16 mouse cellular contexts compared by ENCODE assay signal in genomic region chr17:24794791-24795190, GRCm38 (mm10). TPM values are rescaled to one million over a fixed set of nuclear protein-coding genes. Genes with fewer than 3 reads are reported as not detected.
DNase-seq lines count a peak whose midpoint lies in the region.
"Had no signal": no experiment of that assay in that cellular context is flagged by ENCODE, and none has a peak within 500 bp of the region (broad histone marks: within the 10 kb centered on the region; RNA-seq: fewer than 3 reads in every experiment).

No protein-coding gene starts in this region.

- DNase-seq in cerebellum, postnatal 10 days, result peak; percentile 15 to 21
- no peak for DNase-seq in cerebellum, adult 8-10 months
- peak; percentile 6 for DNase-seq in kidney, postnatal 14 days
- no peak for DNase-seq in kidney, postnatal 10 days
- DNase-seq in adrenal gland, postnatal 14 days, result peak; percentile 52
- no peak for DNase-seq in gastrocnemius, postnatal 4 days (ENCODE audit: low spot score in 2 of 2)
- DNase-seq in adipocyte (ENCODE audit: low spot score), result no peak
- DNase-seq: cerebellum, postnatal 36 days; kidney, adult 18-20 months; kidney, postnatal 36 days; left cerebral cortex, postnatal 4 days; liver; lung, postnatal 36 days; thymus, adult 2 months had no signal

RNA-seq across cellular contexts. Expression of gene Meiob, which starts 9.3 kb away (rescaled TPM):
- total RNA-seq in adrenal gland, postnatal 14 days (2021), result 0.67 and 0.71 TPM in 2 replicates
- total RNA-seq in gastrocnemius, postnatal 4 days (2021), result not detected
- total RNA-seq: left cerebral cortex, adult 18-20 months; left cerebral cortex, postnatal 4 days had no signal

RNA-seq across cellular contexts. Expression of gene Hs3st6, which starts 42.0 kb away (rescaled TPM):
- 2.0 and 2.4 TPM in 2 replicates for total RNA-seq in adrenal gland, postnatal 14 days (2021)
- not detected for total RNA-seq in gastrocnemius, postnatal 4 days (2021)
- total RNA-seq: left cerebral cortex, postnatal 4 days; megakaryocyte-erythroid progenitor cell, adult 5-6 weeks had no signal

RNA-seq across cellular contexts. Expression of gene Hagh, which starts 45.2 kb away (rescaled TPM):
- total RNA-seq in adrenal gland, postnatal 14 days (2021), result 122 and 150 TPM in 2 replicates
- total RNA-seq in gastrocnemius, postnatal 4 days (2021), result 10 to 100 TPM; 65.5 to 68.8 TPM

RNA-seq across cellular contexts. Expression of gene Fahd1, which starts 55.4 kb away (rescaled TPM):
- 40.6 and 43.0 TPM in 2 replicates for total RNA-seq in adrenal gland, postnatal 14 days (2021)
- 10 to 100 TPM; 26.4 to 29.0 TPM for total RNA-seq in gastrocnemius, postnatal 4 days (2021)

RNA-seq across cellular contexts. Expression of gene Msrb1, which starts 58.3 kb away (rescaled TPM):
- total RNA-seq in adrenal gland, postnatal 14 days (2021), result 73.2 and 98.3 TPM in 2 replicates
- total RNA-seq in gastrocnemius, postnatal 4 days (2021), result 100 to 1,000 TPM in 1 of 2 experiments, 10 to 100 TPM in 1; 91.8 to 101 TPM

Comparison
In these comparisons a context has a peak if more than half of its experiments do, and no peak if none do; other contexts are left out.
1. DNase-seq: peak in cerebellum, postnatal 10 days (2 of 2), kidney, postnatal 14 days (single experiment) and adrenal gland, postnatal 14 days (single experiment); none in cerebellum, adult 8-10 months (single experiment), kidney, postnatal 10 days (single experiment), gastrocnemius, postnatal 4 days (0 of 2) and adipocyte (single experiment).